Comparison of ENCODE assay signal across 26 mouse cellular contexts in genomic region chr11:51523215-51523614, GRCm38 (mm10).
A peak's percentile ranks its signal among the peaks of the same experiment; 100 is the strongest.
DNase-seq lines count a peak whose midpoint lies in the region; ATAC-seq lines count a peak whose summit lies in the region.
"Had no signal": no experiment of that assay in that cellular context is flagged by ENCODE, and none has a peak within 500 bp of the region (broad histone marks: within the 10 kb centered on the region; RNA-seq: fewer than 3 reads in every experiment).

No protein-coding gene starts in this region.

- H3K36me3 ChIP-seq in embryonic facial prominence, embryonic 12.5 days, result no peaks in the 10 kb centered on the region
- H3K36me3 ChIP-seq in limb, embryonic 11.5 days (ENCODE audit: control insufficient read depth, insufficient read depth, low read length), result no peaks in the 10 kb centered on the region
- H3K36me3 ChIP-seq in kidney, embryonic 14.5 days (ENCODE audit: control insufficient read depth, insufficient read depth, low read length), result no peaks in the 10 kb centered on the region
- H3K36me3 ChIP-seq in midbrain, embryonic 15.5 days (replicated peaks), result no peaks in the 10 kb centered on the region
- H3K36me3 ChIP-seq: embryonic facial prominence, embryonic 15.5 days; forebrain, embryonic 12.5 days; G1E; heart, embryonic 12.5 days; hindbrain, embryonic 12.5 days had no signal

- peaks cover 50% of the 10 kb centered on the region for H3K4me1 ChIP-seq in embryonic facial prominence, embryonic 12.5 days
- peaks cover 36% of the 10 kb centered on the region for H3K4me1 ChIP-seq in limb, embryonic 11.5 days (ENCODE audit: control insufficient read depth, insufficient read depth, low read length)
- peaks cover 11% of the 10 kb centered on the region for H3K4me1 ChIP-seq in kidney, embryonic 14.5 days (ENCODE audit: control insufficient read depth, insufficient read depth, low read length)
- H3K4me1 ChIP-seq in midbrain, embryonic 15.5 days, result no peaks in the 10 kb centered on the region

- H3K27ac ChIP-seq in embryonic facial prominence, embryonic 12.5 days, result 0 out of 2 replicates have a peak overlapping the region, but pooled peaks have one; percentile 4
- H3K27ac ChIP-seq in limb, embryonic 11.5 days (replicated peaks; ENCODE audit: low read depth, low read length), result peak overlapping the region; percentile 48
- no peak overlapping the region for H3K27ac ChIP-seq in kidney, embryonic 14.5 days (ENCODE audit: low read depth, low read length)
- no peak overlapping the region for H3K27ac ChIP-seq in midbrain, embryonic 15.5 days
- H3K27ac ChIP-seq: embryonic facial prominence, embryonic 15.5 days; forebrain, embryonic 12.5 days; hindbrain, embryonic 12.5 days had no signal

- no peaks in the 10 kb centered on the region for H3K9me3 ChIP-seq in embryonic facial prominence, embryonic 12.5 days
- peaks cover under 1% of the 10 kb centered on the region; the same call in 1 of the 2 replicates for H3K9me3 ChIP-seq in limb, embryonic 11.5 days (ENCODE audit: control insufficient read depth, low read length)
- no peaks in the 10 kb centered on the region for H3K9me3 ChIP-seq in kidney, embryonic 14.5 days (ENCODE audit: control insufficient read depth, low read length)
- H3K9me3 ChIP-seq in midbrain, embryonic 15.5 days, result no peaks in the 10 kb centered on the region
- H3K9me3 ChIP-seq: embryonic facial prominence, embryonic 15.5 days; hindbrain, embryonic 12.5 days had no signal

- peak; percentile 60 for DNase-seq in embryo, embryonic 10 days (ENCODE audit: low spot score)
- no peak for DNase-seq in embryo, embryonic 9.5 days (ENCODE audit: extremely low spot score)
- peak; percentile 61 for DNase-seq in embryo, embryonic 10.5 days (ENCODE audit: low spot score)
- DNase-seq in limb, embryonic 11.5 days (ENCODE audit: low spot score), result peak; percentile 60
- DNase-seq in right cerebral cortex, postnatal 14 days, result no peak
- DNase-seq: adrenal gland, postnatal 10 days; B cell, adult 2 months; cerebellum, adult 11 months; cerebellum, adult 9-10 months; cerebellum, postnatal 25 days; forebrain, postnatal 0 days; gastrocnemius, postnatal 36 days; heart, adult 18-20 months had no signal

- no peak overlapping the region for H3K4me2 ChIP-seq in embryonic facial prominence, embryonic 12.5 days (replicated peaks)
- H3K4me2 ChIP-seq in limb, embryonic 11.5 days (ENCODE audit: low read depth, severe bottlenecking), result no peak overlapping the region
- H3K4me2 ChIP-seq in kidney, embryonic 14.5 days (replicated peaks; ENCODE audit: low read depth, low read length), result no peak overlapping the region
- H3K4me2 ChIP-seq in midbrain, embryonic 15.5 days, result no peak overlapping the region
- H3K4me2 ChIP-seq: embryonic facial prominence, embryonic 15.5 days; forebrain, embryonic 12.5 days; heart, embryonic 12.5 days; hindbrain, embryonic 12.5 days had no signal

- H3K9ac ChIP-seq in embryonic facial prominence, embryonic 12.5 days, result no peak overlapping the region
- H3K9ac ChIP-seq in limb, embryonic 11.5 days (ENCODE audit: low read length), result no peak overlapping the region
- H3K9ac ChIP-seq in kidney, embryonic 14.5 days (ENCODE audit: low read depth, low read length), result no peak overlapping the region
- H3K9ac ChIP-seq in midbrain, embryonic 15.5 days, result no peak overlapping the region
- H3K9ac ChIP-seq: embryonic facial prominence, embryonic 15.5 days; forebrain, embryonic 12.5 days; forebrain, postnatal 0 days; heart, embryonic 12.5 days; hindbrain, embryonic 12.5 days had no signal

- no peak overlapping the region for H3K4me3 ChIP-seq in embryonic facial prominence, embryonic 12.5 days
- no peak overlapping the region for H3K4me3 ChIP-seq in limb, embryonic 11.5 days (ENCODE audit: low read depth, low read length)
- H3K4me3 ChIP-seq in kidney, embryonic 14.5 days (ENCODE audit: low read length), result no peak overlapping the region
- no peak overlapping the region for H3K4me3 ChIP-seq in midbrain, embryonic 15.5 days
- H3K4me3 ChIP-seq: embryonic facial prominence, embryonic 15.5 days; erythroblast, embryonic 14.5 days; forebrain, embryonic 12.5 days; heart, embryonic 12.5 days; hindbrain, embryonic 12.5 days had no signal

- no peaks in the 10 kb centered on the region for H3K27me3 ChIP-seq in embryonic facial prominence, embryonic 12.5 days
- no peaks in the 10 kb centered on the region for H3K27me3 ChIP-seq in limb, embryonic 11.5 days (ENCODE audit: control insufficient read depth, insufficient read depth, low read length)
- no peaks in the 10 kb centered on the region; the same call in 1 of the 2 replicates for H3K27me3 ChIP-seq in kidney, embryonic 14.5 days (ENCODE audit: control insufficient read depth, insufficient read depth, low read length)
- H3K27me3 ChIP-seq in midbrain, embryonic 15.5 days (replicated peaks), result no peaks in the 10 kb centered on the region
- H3K27me3 ChIP-seq: embryonic facial prominence, embryonic 15.5 days; forebrain, embryonic 12.5 days; hindbrain, embryonic 12.5 days had no signal

- ATAC-seq in embryonic facial prominence, embryonic 12.5 days (ENCODE audit: insufficient number of reproducible peaks, insufficient read depth, low FRiP score, low TSS enrichment), result no peak
- peak; percentile 55; the same call in 1 of the 2 replicates for ATAC-seq in limb, embryonic 11.5 days (ENCODE audit: insufficient number of reproducible peaks, low FRiP score, low TSS enrichment, low read depth)
- no peak for ATAC-seq in kidney, embryonic 14.5 days (ENCODE audit: low FRiP score, low TSS enrichment)
- no peak for ATAC-seq in midbrain, embryonic 15.5 days (replicated peaks)
- ATAC-seq: CD4-positive, CD25-positive, alpha-beta regulatory T cell, adult 4 months; forebrain, postnatal 0 days; hindbrain, embryonic 16.5 days; inflammation-experienced regulatory T-cells, adult 6 months; intestine, postnatal 0 days had no signal

Comparison
In these comparisons a context has a peak if more than half of its experiments do, and no peak if none do; other contexts are left out.
1. DNase-seq: peak in embryo, embryonic 10 days (single experiment), embryo, embryonic 10.5 days (single experiment) and limb, embryonic 11.5 days (single experiment); none in embryo, embryonic 9.5 days (single experiment) and right cerebral cortex, postnatal 14 days (single experiment).
2. H3K27ac ChIP-seq: peak in embryonic facial prominence, embryonic 12.5 days (single experiment) and limb, embryonic 11.5 days (single experiment); none in kidney, embryonic 14.5 days (single experiment) and midbrain, embryonic 15.5 days (single experiment).